Mouse (Mus musculus) lung, adult 2 months (tissue): ENCODE measurements around the gene Gpr141. TPM values are rescaled to one million over a fixed set of nuclear protein-coding genes. Genes with fewer than 3 reads are reported as not detected.
"Not testable (repeated sequence)": the region's sequence is repeated elsewhere in the genome, so short reads cannot be mapped to it uniquely, and the experiment has no call there.

ENCODE experiments used
- DNase-seq: peaks from one replicate; pipeline ENCODE4 v3.0.0; 2022
- H3K4me1 ChIP-seq: fragments of 200-500 bp; 2 replicates; pipeline ENCODE4 v1.6.1; 2011; ENCODE audit warnings: low read length; ENCODE audit not compliant: control insufficient read depth, insufficient read depth
- H3K4me3 ChIP-seq: fragments of 200-500 bp; replicated peaks from 2 replicates; pipeline ENCODE3; 2011; ENCODE audit warnings: low read depth, mild to moderate bottlenecking, control low read depth, low read length; ENCODE audit errors: extremely low read depth
- CTCF ChIP-seq: fragments of 200-500 bp; IDR thresholded peaks from 2 replicates; pipeline ENCODE4 v1.5.1; 2011; ENCODE audit warnings: mild to moderate bottlenecking, low read length, control low read depth; ENCODE audit not compliant: insufficient read depth
- POLR2A ChIP-seq: fragments of 200-500 bp; IDR thresholded peaks from 2 replicates; pipeline ENCODE4 v1.6.1; 2011; ENCODE audit warnings: low read depth, mild to moderate bottlenecking, control low read depth, low read length, borderline replicate concordance; ENCODE audit errors: extremely low read depth
- whole genome bisulfite sequencing: fragments of 180-500 bp; shearing (Covaris S2); methylation state at CpG from one replicate; pipeline ENCODE4 v1.1.7; 2018; 5-methylcytosine and 5-hydroxymethylcytosine counted together
- polyA plus RNA-seq: library from polyadenylated mRNA; depleted of rRNA; stranded (reverse); fragments of >200 nt; gene quantifications from 2 replicates; pipeline ENCODE4 v1.2.3, GENCODE M21; 2012

Gpr141 gene
- polyA plus RNA-seq, 1 experiment, result 1.5 TPM

- WGBS, result 84% methylated on average over 4 of the region's 4 CpGs
- Histone ChIP-seq H3K4me1 (no peaks in the 10 kb centered on the region), H3K4me3 (no peak overlapping the region)
- no peak for DNase-seq
- no peak for TF ChIP-seq CTCF
- no peak for TF ChIP-seq POLR2A
These were observed 4.1 kb downstream of the Gpr141 start for GRCm38 (mm10) chr13:19819926-19820325.

- Histone ChIP-seq H3K4me3 (no peak overlapping the region), H3K4me1 (no peaks in the 10 kb centered on the region)
- no peak for DNase-seq
- WGBS, result 59% methylated on average over 2 of the region's 2 CpGs
- no peak for TF ChIP-seq POLR2A
- no peak for TF ChIP-seq CTCF
These were observed 4.8 kb downstream of the Gpr141 start for GRCm38 (mm10) chr13:19819243-19819642.

- no peak overlapping the region for H3K4me3 ChIP-seq
- DNase-seq, result no peak
- no peak for TF ChIP-seq CTCF
- no peak for TF ChIP-seq POLR2A
- H3K4me1 ChIP-seq, result no peaks in the 10 kb centered on the region
- WGBS, result 94% methylated on average over 3 of the region's 3 CpGs
These were observed 29.1 kb downstream of the Gpr141 start for GRCm38 (mm10) chr13:19794942-19795341.

GRCm38 (mm10) chr13:19794486-19794885 is 29.6 kb downstream of the Gpr141 start:
- 66% methylated on average over 6 of the region's 6 CpGs for WGBS
- Histone ChIP-seq H3K4me3 (no peak overlapping the region), H3K4me1 (no peaks in the 10 kb centered on the region)
- no peak for TF ChIP-seq POLR2A
- TF ChIP-seq CTCF, result no peak
- no peak for DNase-seq

- no peak for DNase-seq
- 74% methylated on average over 4 of the region's 4 CpGs for WGBS
- TF ChIP-seq POLR2A (no peak), CTCF (no peak)
- H3K4me3 ChIP-seq, result no peak overlapping the region
- H3K4me1 ChIP-seq, result no peaks in the 10 kb centered on the region
These were observed 30.3 kb downstream of the Gpr141 start for GRCm38 (mm10) chr13:19793761-19794160.

- not testable (repeated sequence) for H3K4me3 ChIP-seq, DNase-seq, H3K4me1 ChIP-seq
- 27% methylated on average over 1 of the region's 1 CpGs for WGBS
These were observed 36.1 kb downstream of the Gpr141 start for GRCm38 (mm10) chr13:19787946-19788345.

- Histone ChIP-seq H3K4me3 (no peak overlapping the region), H3K4me1 (no peaks in the 10 kb centered on the region)
- no peak for DNase-seq
- TF ChIP-seq CTCF (no peak), POLR2A (no peak)
- 46% methylated on average over 1 of the region's 1 CpGs for WGBS
These were observed 53.9 kb downstream of the Gpr141 start for GRCm38 (mm10) chr13:19770163-19770562.

GRCm38 (mm10) chr13:19767202-19767601 is 56.9 kb downstream of the Gpr141 start:
- Histone ChIP-seq H3K4me1 (no peaks in the 10 kb centered on the region), H3K4me3 (no peak overlapping the region)
- no peak for DNase-seq
- TF ChIP-seq POLR2A (no peak), CTCF (no peak)
- 67% methylated on average over 2 of the region's 2 CpGs for WGBS

- Histone ChIP-seq H3K4me1 (no peaks in the 10 kb centered on the region), H3K4me3 (no peak overlapping the region)
- 76% methylated on average over 4 of the region's 4 CpGs for WGBS
- TF ChIP-seq POLR2A, result no peak
- no peak for TF ChIP-seq CTCF
- DNase-seq, result no peak
These were observed 59.8 kb downstream of the Gpr141 start for GRCm38 (mm10) chr13:19764276-19764675.

GRCm38 (mm10) chr13:19763211-19763610 is 60.8 kb downstream of the Gpr141 start:
- no peak for DNase-seq
- TF ChIP-seq CTCF (no peak), POLR2A (no peak)
- Histone ChIP-seq H3K4me3 (no peak overlapping the region), H3K4me1 (no peaks in the 10 kb centered on the region)
- 78% methylated on average over 1 of the region's 1 CpGs for WGBS

GRCm38 (mm10) chr13:19745741-19746140 is 78.3 kb downstream of the Gpr141 start:
- 54% methylated on average over 2 of the region's 2 CpGs for WGBS
- no peak for DNase-seq
- TF ChIP-seq CTCF (no peak), POLR2A (no peak)

More at GRCm38 (mm10) chr13:19745741-19746140, 78.3 kb downstream of the Gpr141 start:
- Histone ChIP-seq H3K4me1 (no peaks in the 10 kb centered on the region), H3K4me3 (no peak overlapping the region)
